Comparison of ENCODE assay signal across 9 mouse cellular contexts in genomic region chr7:75855028-75855427, GRCm38 (mm10). TPM values are rescaled to one million over a fixed set of nuclear protein-coding genes. Genes with fewer than 3 reads are reported as not detected.
DNase-seq lines count a peak whose midpoint lies in the region; ATAC-seq lines count a peak whose summit lies in the region.
"Had no signal": no experiment of that assay in that cellular context is flagged by ENCODE, and none has a peak within 500 bp of the region (broad histone marks: within the 10 kb centered on the region; RNA-seq: fewer than 3 reads in every experiment).

No protein-coding gene starts in this region.

- no peak for ATAC-seq in hindbrain, embryonic 11.5 days (ENCODE audit: low FRiP score)
- no peak for ATAC-seq in midbrain, embryonic 12.5 days (ENCODE audit: low FRiP score, low read depth)
- ATAC-seq in kidney, embryonic 14.5 days (ENCODE audit: low FRiP score, low TSS enrichment): no peak

- no peaks in the 10 kb centered on the region for H3K27me3 ChIP-seq in heart, embryonic 10.5 days (ENCODE audit: insufficient read depth, poor library complexity, severe bottlenecking)
- no peaks in the 10 kb centered on the region for H3K27me3 ChIP-seq in hindbrain, embryonic 11.5 days (ENCODE audit: control insufficient read depth, insufficient read depth, low read length)
- H3K27me3 ChIP-seq in midbrain, embryonic 12.5 days: no peaks in the 10 kb centered on the region
- no peaks in the 10 kb centered on the region for H3K27me3 ChIP-seq in kidney, embryonic 14.5 days (ENCODE audit: control insufficient read depth, insufficient read depth, low read length)

- no peak overlapping the region for H3K4me2 ChIP-seq in hindbrain, embryonic 11.5 days (replicated peaks; ENCODE audit: low read depth, low read length)
- H3K4me2 ChIP-seq in midbrain, embryonic 12.5 days (replicated peaks): no peak overlapping the region
- no peak overlapping the region for H3K4me2 ChIP-seq in kidney, embryonic 14.5 days (replicated peaks; ENCODE audit: low read depth, low read length)

- 63% methylated on average over 6 of the region's 6 CpGs for WGBS in heart, embryonic 10.5 days
- WGBS in hindbrain, embryonic 11.5 days: 79% methylated on average over 6 of the region's 6 CpGs
- WGBS in midbrain, embryonic 12.5 days: 62% methylated on average over 6 of the region's 6 CpGs
- whole genome bisulfite sequencing in kidney, embryonic 14.5 days: 74% methylated on average over 6 of the region's 6 CpGs

- peaks cover 42% of the 10 kb centered on the region for H3K4me1 ChIP-seq in heart, embryonic 10.5 days
- H3K4me1 ChIP-seq in hindbrain, embryonic 11.5 days (replicated peaks; ENCODE audit: control insufficient read depth, insufficient read depth, low read length): peaks cover 6% of the 10 kb centered on the region
- H3K4me1 ChIP-seq in midbrain, embryonic 12.5 days: peaks cover 53% of the 10 kb centered on the region
- H3K4me1 ChIP-seq in kidney, embryonic 14.5 days (ENCODE audit: control insufficient read depth, insufficient read depth, low read length): peaks cover 26% of the 10 kb centered on the region

- no peaks in the 10 kb centered on the region for H3K9me3 ChIP-seq in heart, embryonic 10.5 days
- H3K9me3 ChIP-seq in hindbrain, embryonic 11.5 days (ENCODE audit: control insufficient read depth, low read length): no peaks in the 10 kb centered on the region
- H3K9me3 ChIP-seq in midbrain, embryonic 12.5 days: no peaks in the 10 kb centered on the region
- no peaks in the 10 kb centered on the region for H3K9me3 ChIP-seq in kidney, embryonic 14.5 days (ENCODE audit: control insufficient read depth, low read length)

- DNase-seq in heart, embryonic 10.5 days (ENCODE audit: low spot score): no peak
- DNase-seq in heart, postnatal 25 days (ENCODE audit: low spot score): no peak
- peak; percentile 28 for DNase-seq in T-cell, adult 2 months (ENCODE audit: low spot score)
- no peak for DNase-seq in hindbrain, embryonic 11.5 days (ENCODE audit: low spot score)
- DNase-seq in right cerebral cortex, postnatal 10 days (ENCODE audit: low spot score in 2 of 2): no peak
- no peak for DNase-seq in gastrocnemius, postnatal 14 days
- DNase-seq: kidney, adult 9 months had no signal

- H3K27ac ChIP-seq in heart, embryonic 10.5 days: peak overlapping the region; percentile 53
- no peak overlapping the region for H3K27ac ChIP-seq in hindbrain, embryonic 11.5 days (ENCODE audit: low read depth, low read length)
- H3K27ac ChIP-seq in midbrain, embryonic 12.5 days (replicated peaks): peak overlapping the region; percentile 79
- no peak overlapping the region for H3K27ac ChIP-seq in kidney, embryonic 14.5 days (ENCODE audit: low read depth, low read length)

- peaks cover 29% of the 10 kb centered on the region; the same call in 1 of the 2 replicates for H3K36me3 ChIP-seq in heart, embryonic 10.5 days
- no peaks in the 10 kb centered on the region for H3K36me3 ChIP-seq in hindbrain, embryonic 11.5 days (ENCODE audit: control insufficient read depth, insufficient read depth, low read length)
- H3K36me3 ChIP-seq in midbrain, embryonic 12.5 days: peaks cover 8% of the 10 kb centered on the region; the same call in 1 of the 2 replicates
- peaks cover 4% of the 10 kb centered on the region; the same call in 1 of the 2 replicates for H3K36me3 ChIP-seq in kidney, embryonic 14.5 days (ENCODE audit: control insufficient read depth, insufficient read depth, low read length)

- H3K4me3 ChIP-seq in heart, embryonic 10.5 days: no peak overlapping the region
- no peak overlapping the region for H3K4me3 ChIP-seq in hindbrain, embryonic 11.5 days (ENCODE audit: low read depth, low read length)
- no peak overlapping the region for H3K4me3 ChIP-seq in midbrain, embryonic 12.5 days
- H3K4me3 ChIP-seq in kidney, embryonic 14.5 days (ENCODE audit: low read length): no peak overlapping the region

- intact Hi-C loops in heart, postnatal 25 days (cut with DNase I): no loop called here
- intact Hi-C loops in gastrocnemius, postnatal 14 days (cut with DNase I; ENCODE audit: low total_unique reads): no loop called here

- peak overlapping the region; percentile 15; the same call in 1 of the 2 replicates for H3K9ac ChIP-seq in hindbrain, embryonic 11.5 days (ENCODE audit: low read depth, low read length)
- no peak overlapping the region for H3K9ac ChIP-seq in midbrain, embryonic 12.5 days (replicated peaks)
- H3K9ac ChIP-seq in kidney, embryonic 14.5 days (ENCODE audit: low read depth, low read length): no peak overlapping the region

RNA-seq across cellular contexts. Expression of gene Klhl25, which starts 6.9 kb away (rescaled TPM):
- polyA plus RNA-seq in heart, embryonic 10.5 days (2016; fragmentation: Nextera tagmentation; extraction: Ambion mirVana): 12.7 and 15.0 TPM in 2 replicates
- total RNA-seq in heart, postnatal 25 days (2021): 1 to 10 TPM; 4.1 to 4.8 TPM
- 17.0 and 20.1 TPM in 2 replicates for polyA plus RNA-seq in hindbrain, embryonic 11.5 days (2014; fragmentation: Nextera tagmentation; extraction: Ambion mirVana)
- 22.4 and 23.1 TPM in 2 replicates for polyA plus RNA-seq in midbrain, embryonic 12.5 days (2016; fragmentation: Nextera tagmentation; extraction: Ambion mirVana)
- total RNA-seq in gastrocnemius, postnatal 14 days (2021): 1 to 10 TPM; 2.8 to 3.5 TPM
- 11.9 and 15.9 TPM in 2 replicates for polyA plus RNA-seq in kidney, embryonic 14.5 days (2014; fragmentation: Nextera tagmentation; extraction: Ambion mirVana)

Comparison
In these comparisons a context has a peak if more than half of its experiments do, and no peak if none do; other contexts are left out.
1. H3K27ac ChIP-seq: peak in heart, embryonic 10.5 days (single experiment) and midbrain, embryonic 12.5 days (single experiment); none in hindbrain, embryonic 11.5 days (single experiment) and kidney, embryonic 14.5 days (single experiment).